Mouse (Mus musculus) right cerebral cortex, adult 2 months (tissue): Measurements from ENCODE around the gene Slc35d1.
"Not testable (repeated sequence)": the region's sequence is repeated elsewhere in the genome, so short reads cannot be mapped to it uniquely, and the experiment has no call there.

Experiments used
- DNase-seq, 2 experiments: peaks; one replicate each; pipeline ENCODE4 v3.0.0; 2021 to 2022; ENCODE audit warnings: low spot score in 2 of 2

Slc35d1 gene

DNA sequence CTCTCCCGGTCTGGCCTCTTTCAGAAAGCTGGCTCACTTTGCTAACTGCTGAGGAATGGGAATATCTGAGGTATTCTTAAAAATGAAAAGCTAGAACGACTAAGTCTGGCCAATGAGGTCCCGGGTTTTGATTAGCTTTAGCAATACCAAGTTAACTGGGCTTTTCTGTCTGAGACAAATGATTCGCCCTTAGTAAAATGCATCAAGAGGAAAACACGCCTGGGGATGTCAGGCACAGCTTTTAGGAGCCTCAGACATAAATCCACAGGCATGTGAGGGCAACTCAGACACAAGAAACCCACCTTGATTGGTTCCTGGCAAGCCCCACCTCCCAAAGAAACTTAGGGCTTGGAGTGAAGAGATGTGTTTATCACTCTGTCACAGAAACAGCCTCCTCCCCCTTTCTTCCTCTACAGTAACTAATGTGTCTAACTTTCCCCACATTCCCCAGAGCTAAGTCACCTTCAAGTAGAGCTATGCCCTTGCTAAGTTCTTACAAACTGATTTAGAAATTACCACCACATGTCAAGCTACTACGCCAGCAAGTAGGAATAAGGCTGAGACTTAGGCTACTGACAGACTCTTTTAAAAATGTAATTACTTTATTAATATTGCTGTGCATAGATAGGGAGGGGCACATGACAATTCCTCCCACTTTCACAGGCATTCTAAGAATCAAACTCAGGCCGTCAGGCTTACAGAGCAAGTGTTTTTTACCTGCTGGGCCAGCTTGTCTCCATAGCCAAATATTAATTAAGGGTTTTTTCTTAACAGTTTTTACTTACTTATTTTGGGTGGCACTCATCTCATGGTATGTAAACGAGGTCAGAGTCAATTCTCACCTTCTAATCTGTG, 26.0 kb downstream of the Slc35d1 start:
- DNase-seq = no peak

DNA sequence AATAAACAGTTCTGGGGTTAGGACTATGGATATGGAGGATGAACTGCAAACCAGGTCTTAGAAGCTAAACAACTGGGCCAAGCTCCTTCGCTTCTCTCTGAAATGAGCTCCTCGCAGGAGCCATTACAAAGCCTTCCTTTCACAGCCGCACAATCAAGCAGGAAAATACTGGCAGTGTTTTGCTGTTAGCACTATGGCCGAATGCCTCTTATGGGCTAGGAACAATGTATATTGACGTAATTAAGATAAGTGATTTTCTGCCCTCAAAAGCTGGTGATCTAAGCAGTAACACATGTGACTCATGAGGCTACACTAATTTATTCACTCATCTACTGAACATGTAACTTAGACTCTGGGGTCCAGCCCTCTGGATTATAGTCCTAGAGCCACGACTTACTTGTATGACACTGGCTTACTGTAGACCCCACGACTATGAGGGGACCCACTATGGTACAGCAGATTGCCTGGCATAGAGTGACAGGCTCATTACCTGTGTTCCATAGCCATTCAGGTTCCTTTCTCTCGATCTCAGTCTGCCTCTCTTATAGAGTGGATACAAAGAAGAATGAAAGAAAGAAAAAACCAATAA, 34.6 kb downstream of the Slc35d1 start:
- DNase-seq = no peak

DNA sequence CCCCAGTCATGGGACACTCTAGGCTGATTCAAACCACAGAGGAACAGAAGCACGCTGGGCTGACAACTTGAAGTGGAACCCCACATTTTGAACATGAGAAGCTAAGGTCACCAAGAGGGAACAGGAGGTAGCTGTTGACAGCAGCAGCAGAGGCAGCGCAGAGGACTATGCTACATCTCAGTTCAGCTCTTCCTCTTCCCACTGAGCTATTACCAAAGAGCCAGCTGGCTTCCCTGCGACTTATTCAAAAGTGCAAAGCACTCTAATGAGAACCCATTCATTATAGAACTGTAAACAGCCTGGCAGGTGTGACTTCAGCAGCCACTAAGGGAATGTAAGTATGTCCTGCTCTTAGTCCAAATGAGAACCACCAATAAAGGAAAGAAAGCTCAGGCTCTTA, 35.4 kb downstream of the Slc35d1 start:
- peak in 1 of 2 experiments; percentile 21 for DNase-seq

DNA sequence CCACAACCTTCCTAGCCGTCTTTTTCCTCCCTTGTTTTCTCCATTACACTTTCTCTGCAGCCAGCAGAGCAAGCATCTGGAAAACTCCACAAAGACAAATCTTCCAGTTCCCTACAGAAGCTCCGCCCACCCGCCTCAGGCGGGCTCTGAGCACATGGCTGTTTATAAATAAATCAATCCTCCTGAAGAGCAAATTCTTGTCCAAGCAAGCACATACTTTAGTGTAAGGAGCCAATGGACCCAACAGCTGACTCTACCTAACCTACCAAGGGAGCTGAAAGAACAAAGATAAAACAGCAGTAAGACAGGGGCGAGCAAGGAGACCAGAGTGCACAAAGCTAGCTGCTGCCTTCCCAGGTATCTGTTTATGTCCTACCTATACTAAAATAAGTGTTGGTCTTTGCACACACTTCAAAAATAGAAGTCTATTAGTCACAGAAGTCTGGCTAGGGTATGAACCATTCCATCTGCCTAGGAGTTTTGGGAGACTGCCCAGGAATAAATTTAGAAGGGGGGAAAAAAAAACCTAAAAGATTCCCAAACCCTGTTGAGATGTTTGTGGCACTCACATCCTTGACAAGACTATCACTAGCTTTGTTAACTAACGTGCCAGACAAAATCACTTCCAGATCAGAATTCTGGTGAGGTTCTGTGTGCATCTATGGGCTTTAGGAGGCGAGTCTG, 36.2 kb downstream of the Slc35d1 start:
- peak; percentile 63 to 72 for DNase-seq

DNA sequence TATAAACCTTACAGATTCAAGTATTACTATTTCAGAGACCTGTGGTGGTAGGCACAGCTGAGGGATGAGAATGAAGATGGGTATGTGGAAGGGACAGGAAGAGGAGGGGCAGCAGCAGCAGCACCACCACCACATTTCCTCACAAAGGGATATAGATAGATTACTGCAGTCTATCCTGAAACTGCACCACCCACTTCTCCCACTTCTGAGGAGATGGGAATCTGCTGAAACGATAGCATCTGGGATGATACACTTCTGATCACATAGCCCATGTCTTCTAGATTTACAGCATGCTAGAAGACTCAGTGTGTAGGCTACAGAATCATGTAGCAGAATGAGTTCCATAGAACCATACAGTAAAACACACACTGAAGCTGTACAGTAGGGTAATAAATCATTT, 37.3 kb downstream of the Slc35d1 start:
- DNase-seq = no peak

DNA sequence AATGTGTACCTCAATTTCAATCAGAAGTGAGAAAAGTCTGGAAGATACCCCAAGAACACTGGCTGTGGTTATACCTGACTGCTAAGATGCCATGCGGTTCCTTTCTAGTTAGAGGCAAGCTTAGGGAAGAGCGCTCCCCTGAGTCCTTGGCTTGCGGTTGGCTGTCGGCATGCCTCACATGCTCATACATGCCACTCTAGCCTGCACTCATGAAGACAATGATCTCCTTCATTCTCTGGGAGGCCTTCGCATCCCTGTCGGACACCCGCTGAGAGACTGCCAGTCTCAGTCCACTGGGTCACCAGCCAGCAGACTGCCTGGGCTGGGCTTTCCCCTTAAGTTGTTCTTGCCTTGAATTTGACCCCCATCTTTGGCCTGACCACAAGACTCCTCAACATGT, 41.0 kb downstream of the Slc35d1 start:
- DNase-seq = no peak

DNA sequence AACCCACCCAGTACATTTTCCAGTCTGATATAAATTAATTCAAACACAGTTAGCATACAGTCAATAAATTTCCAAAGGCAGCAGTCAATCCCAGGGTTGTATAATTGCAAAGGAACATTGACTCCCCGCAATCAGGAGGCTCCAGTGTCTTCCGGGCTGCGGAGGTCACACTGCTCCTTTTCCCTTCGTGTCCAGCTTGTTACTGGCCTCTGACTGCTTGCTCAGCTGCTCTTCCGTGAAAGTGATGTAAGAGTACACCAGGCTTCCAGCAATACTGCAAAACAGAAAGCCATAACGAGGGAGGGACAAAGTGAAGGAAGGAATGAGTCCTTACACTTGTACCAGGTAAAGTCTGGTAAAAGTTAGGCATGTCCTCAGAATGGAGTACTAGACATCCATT, 41.5 kb downstream of the Slc35d1 start:
- DNase-seq = no peak

DNA sequence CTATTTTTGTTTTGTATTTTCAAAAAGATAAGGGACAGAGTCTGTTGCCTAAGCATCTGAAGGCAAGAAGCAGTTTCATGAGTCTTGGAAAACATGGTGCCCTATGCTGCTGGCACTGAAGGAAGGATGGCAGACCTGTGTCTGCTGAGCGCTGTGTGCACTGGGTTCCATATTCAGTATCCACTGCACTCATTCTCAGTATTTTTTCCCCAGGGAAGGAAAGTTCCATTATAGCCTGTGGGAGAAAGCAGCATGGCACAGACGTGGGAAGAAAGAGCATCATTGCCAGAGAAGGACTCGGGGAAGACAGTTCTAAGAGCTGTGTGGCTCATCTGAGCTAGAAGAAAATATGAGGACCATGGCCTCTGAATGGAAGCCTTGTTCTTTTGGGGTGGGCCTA, 43.7 kb downstream of the Slc35d1 start:
- peak in 1 of 2 experiments; percentile 37 for DNase-seq

DNA sequence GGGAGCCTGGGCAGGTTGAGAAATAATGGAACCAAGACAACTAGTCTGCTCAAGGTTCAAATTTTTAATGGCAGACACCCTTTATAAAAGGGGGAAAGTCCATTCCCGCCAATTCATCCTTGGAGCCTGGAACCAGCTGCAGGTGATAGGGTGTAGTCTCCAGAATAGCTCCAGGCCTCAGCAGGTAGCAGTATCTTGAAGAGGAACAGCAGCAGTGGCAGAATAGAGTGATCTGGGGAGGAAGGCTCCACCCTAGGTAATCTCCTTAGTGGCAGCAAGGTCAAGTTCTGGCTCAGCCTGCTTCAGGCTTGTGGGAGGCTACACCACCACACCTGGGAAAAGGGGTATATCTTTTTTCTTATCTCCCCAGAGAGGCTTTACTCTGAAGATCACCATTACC, 48.8 kb downstream of the Slc35d1 start:
- DNase-seq = not testable (repeated sequence)

DNA sequence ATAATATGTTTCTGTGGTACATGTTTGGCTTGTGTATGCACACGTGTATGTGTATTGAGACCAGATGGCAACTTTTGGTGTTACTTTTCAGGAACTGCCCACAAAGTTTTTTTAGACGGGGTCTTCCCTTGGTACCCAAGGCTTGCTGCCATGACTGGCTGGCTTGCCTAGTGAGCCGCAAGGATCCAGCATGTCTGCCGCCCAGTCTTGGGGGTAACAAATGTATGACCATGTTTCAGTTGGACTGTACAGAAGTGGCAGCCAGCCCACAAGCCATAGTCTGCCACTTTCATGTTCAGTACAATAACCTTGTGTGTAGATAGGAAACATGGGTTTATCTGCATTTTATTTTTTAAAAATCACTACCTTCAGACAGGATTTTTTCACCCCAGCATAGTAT, 56.2 kb downstream of the Slc35d1 start:
- no peak for DNase-seq

DNA sequence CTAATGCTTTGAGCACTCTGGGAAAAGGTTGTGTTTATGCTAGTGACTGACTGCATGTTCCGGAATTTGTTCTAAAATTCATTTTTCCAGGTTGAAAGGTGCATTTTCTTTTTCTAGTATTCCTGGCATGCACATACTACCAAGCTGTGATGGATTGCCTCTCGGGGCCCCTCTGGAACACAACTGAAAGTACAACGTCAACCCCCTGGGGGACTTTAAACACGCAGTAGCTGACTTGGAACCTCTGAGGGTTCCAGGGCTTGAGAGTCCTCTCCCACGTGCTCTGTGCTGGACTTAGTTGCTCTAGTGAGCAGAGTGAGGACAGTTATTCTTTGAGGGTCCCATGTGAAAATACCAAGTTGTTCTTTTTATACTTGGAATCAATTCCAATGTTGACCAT, 63.0 kb downstream of the Slc35d1 start:
- DNase-seq = no peak

DNA sequence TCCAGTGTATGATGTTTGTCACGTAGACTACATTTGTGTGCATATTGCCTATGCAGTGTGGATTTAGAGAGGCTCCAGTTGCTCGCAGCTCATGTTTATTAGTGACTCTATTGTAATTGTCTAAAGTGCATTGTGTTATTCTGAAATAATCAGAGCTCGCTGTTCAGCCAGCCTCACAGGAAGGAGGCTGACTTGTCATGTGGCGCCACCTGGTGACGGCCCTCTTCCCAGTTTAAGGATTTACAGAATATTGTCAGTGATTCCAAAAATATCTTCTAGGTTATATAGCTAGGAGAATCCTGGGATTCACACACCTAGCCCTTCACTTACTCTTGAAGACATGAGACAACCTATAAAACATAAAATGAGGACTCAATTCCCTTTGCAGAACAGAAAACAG, 68.6 kb downstream of the Slc35d1 start:
- DNase-seq = peak; percentile 86 to 91

DNA sequence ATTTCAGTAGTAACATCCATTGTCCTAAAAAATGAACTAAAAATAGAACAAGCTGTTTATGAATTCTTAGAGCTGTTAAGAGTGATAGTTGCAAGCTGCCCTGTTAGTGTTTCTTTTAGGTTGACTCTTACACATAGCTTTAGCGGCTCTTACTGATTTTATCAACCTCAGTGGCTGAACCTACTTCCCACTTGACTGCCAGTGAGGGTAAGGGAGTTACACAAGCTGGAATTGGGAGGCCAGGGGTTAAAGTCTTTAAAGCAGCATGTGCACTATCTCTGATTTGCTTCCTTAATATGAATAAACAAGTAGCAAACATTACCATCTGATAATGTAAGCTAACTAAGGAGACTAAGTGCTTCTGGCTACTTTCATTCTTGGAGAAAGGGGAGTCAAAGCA, 78.0 kb downstream of the Slc35d1 start:
- DNase-seq = no peak

DNA sequence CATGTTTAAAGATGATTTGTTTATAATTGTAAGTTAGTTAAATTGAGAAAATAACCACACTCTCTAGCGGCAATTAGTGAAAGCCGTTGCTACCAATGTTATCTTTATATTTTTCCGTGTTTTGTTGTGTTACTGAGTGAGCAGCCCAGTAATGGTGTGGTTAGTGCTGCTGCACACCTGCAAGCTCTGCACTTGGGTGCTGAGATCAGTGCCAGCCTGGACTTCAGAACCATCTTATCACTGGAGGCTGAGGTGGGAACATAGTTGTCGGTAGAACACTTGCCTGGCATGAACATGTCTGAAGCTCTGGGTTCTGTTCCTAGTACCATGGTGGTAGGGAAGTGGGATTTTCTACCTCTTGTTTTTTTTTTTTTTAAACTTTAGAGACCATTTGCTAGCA, 88.4 kb downstream of the Slc35d1 start:
- no peak for DNase-seq

DNA sequence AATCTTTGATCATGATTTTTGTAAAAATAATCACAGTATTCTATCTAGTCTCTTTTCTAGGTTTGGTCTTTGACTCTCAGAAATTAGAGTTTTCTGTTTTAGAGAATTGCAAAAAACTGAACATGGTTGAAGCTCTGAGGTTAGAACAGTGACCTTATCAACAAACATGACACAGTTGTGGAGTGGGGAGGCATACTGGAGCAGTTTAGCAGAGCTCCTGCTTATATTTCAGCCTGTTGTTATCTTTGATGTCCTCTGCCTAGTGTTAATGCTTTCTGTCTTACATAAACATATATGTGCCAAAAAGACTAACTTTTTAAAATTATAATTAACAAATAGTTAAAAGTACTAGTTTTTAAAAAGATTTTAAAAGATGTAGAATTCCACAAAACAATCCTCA, 91.4 kb downstream of the Slc35d1 start:
- DNase-seq = no peak

DNA sequence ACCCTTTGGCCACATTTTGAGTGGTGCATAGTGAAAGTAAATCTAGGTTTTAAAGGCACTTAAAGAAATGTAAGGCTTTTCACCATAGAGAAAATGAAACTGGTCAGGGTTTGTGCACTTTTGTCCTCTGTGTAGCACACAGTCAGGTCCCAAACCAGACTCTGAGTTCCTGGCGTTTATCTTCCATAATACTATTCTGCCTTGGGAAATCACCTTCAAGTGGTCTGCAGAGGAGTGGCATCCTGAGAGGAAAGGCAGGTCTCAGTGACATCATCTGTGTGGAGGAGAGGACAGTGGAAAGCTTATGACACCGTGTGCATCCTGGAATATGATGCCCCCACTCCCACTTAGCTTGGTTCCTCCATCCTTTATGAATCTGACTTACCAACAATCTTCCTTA, 91.9 kb downstream of the Slc35d1 start:
- no peak for DNase-seq

DNA sequence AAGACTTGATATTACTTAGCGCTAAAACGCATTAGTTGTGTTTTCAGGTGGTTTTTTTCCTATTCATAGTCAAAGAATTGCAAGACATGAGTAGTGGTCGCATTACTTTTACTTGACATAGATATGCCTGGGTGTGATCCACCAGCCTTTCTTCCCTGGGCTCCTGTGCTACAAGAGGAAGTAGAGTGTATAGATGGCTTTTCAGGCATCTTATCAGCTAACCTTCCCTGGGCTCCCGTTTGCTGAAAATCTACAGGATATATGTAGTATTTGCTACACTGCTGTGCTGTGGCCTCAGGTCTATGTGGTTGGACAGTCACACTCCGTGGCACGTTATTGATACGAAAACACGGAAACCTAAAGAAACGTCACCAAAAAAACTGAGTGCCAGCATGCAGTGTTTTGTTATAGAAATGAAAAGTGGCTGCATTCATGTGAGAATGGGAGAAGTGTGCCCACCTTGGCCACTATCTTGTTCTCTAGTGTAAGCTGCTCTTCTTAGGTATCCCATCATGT, 94.0 kb downstream of the Slc35d1 start:
- DNase-seq = no peak
